Mouse (Mus musculus): Measurements from ENCODE around the gene Six5.

DNA sequence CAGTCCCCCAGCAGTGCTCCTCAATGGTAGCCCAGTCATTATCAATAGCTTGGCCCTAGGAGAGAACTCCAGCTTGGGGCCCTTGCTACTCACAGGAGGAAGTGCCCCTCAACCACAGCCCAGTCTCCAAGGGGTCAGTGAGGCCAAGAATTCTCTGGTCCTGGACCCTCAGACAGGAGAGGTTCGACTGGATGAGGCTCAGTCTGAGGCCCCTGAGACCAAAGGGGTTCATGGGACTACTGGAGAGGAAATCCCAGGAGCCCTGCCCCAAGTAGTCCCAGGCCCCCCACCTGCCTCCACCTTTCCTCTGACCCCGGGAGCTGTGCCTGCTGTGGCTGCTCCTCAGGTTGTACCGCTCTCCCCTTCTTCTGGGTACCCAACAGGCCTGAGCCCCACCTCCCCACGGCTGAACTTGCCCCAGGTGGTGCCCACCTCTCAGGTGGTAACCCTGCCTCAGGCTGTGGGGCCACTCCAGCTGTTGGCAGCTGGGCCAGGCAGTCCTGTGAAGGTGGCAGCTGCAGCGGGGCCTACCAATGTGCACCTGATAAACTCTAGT, 2.1 kb downstream of the Six5 start:
- TF ChIP-seq ZKSCAN1 (IDR thresholded peaks at IDR 0.05; ENCODE audit: low read depth, low read length): no peak
- TF ChIP-seq RCOR1 (IDR thresholded peaks at IDR 0.05; ENCODE audit: low read depth, low read length): no peak
- TF ChIP-seq CTCF (IDR thresholded peaks at IDR 0.05 in 2 of 3, conservative IDR thresholded peaks at IDR 0.05 in 1 of 3; ENCODE audit: control insufficient read depth in 1 of 3, insufficient read depth in 1 of 3, low read depth in 2 of 3, low read length in 3 of 3, poor library complexity in 1 of 3, severe bottlenecking in 1 of 3): no peak
- TF ChIP-seq EP300 (IDR thresholded peaks at IDR 0.05; ENCODE audit: low read depth in 1 of 2, low read length in 2 of 2): no peak
- TF ChIP-seq RAD21 (IDR thresholded peaks at IDR 0.05; ENCODE audit: low read depth, low read length): no peak
- no peak for TF ChIP-seq ZC3H11A (IDR thresholded peaks at IDR 0.05; ENCODE audit: low read depth, low read length)
- no peak for TF ChIP-seq ELF1 (IDR thresholded peaks at IDR 0.05; ENCODE audit: low read depth, low read length)
- no peak for TF ChIP-seq POLR2A (IDR thresholded peaks at IDR 0.05; ENCODE audit: control insufficient read depth in 1 of 2, insufficient read depth in 1 of 2, low read depth in 1 of 2, low read length in 2 of 2, poor library complexity in 1 of 2)
- TF ChIP-seq CHD2 (IDR thresholded peaks at IDR 0.05; ENCODE audit: low read length): no peak
- TF ChIP-seq HCFC1 (IDR thresholded peaks at IDR 0.05; ENCODE audit: low read depth, low read length): no peak
- TF ChIP-seq MEF2A (IDR thresholded peaks at IDR 0.05; ENCODE audit: extremely low read depth, insufficient replicate concordance, low read depth, low read length, poor library complexity, severe bottlenecking): no peak
- TF ChIP-seq USF1 (IDR thresholded peaks at IDR 0.05; ENCODE audit: low read depth, low read length): no peak
